Mouse (Mus musculus) neural tube, embryonic 11.5 days (tissue): ENCODE results near the gene Cenpu. TPM values are rescaled to one million over a fixed set of nuclear protein-coding genes. Genes with fewer than 3 reads are reported as not detected.
A peak's percentile ranks its signal among the peaks of the same experiment; 100 is the strongest.

Experiments used
- ATAC-seq: fragments of 200-750 bp; cut with Nextera tagmentation; 2 replicates; pipeline ENCODE4 v1.8.0; 2017; ENCODE audit warnings: moderate number of reproducible peaks, mild to moderate bottlenecking, moderate TSS enrichment, moderate library complexity; ENCODE audit not compliant: insufficient read depth, low FRiP score, low TSS enrichment
- DNase-seq: peaks from one replicate; pipeline ENCODE4 v3.0.0-alpha.2; 2015; ENCODE audit warnings: low spot score
- H3K27ac ChIP-seq: fragments of 300-500 bp; sonication (generic); 2 replicates; pipeline ENCODE4 v1.5.1; 2014; ENCODE audit warnings: low read depth, mild to moderate bottlenecking, low read length
- H3K27me3 ChIP-seq: fragments of 300-500 bp; sonication (generic); 2 replicates; pipeline ENCODE4 v1.6.1; 2014; ENCODE audit warnings: mild to moderate bottlenecking, low read length, mixed read lengths; ENCODE audit not compliant: control insufficient read depth, insufficient read depth
- H3K36me3 ChIP-seq: fragments of 300-500 bp; sonication (generic); 2 replicates; pipeline ENCODE4 v1.6.1; 2014; ENCODE audit warnings: mild to moderate bottlenecking, low read length, moderate library complexity, mixed read lengths; ENCODE audit not compliant: control insufficient read depth, insufficient read depth
- H3K4me1 ChIP-seq: fragments of 300-500 bp; sonication (generic); 2 replicates; pipeline ENCODE4 v1.6.1; 2014; ENCODE audit warnings: low read length, mixed read lengths; ENCODE audit not compliant: control insufficient read depth, insufficient read depth
- H3K4me2 ChIP-seq: fragments of 300-500 bp; sonication (generic); 2 replicates; pipeline ENCODE4 v1.6.1; 2014; ENCODE audit warnings: low read depth, mild to moderate bottlenecking, moderate library complexity
- H3K4me3 ChIP-seq: fragments of 300-500 bp; sonication (generic); 2 replicates; pipeline ENCODE4 v1.5.1; 2014; ENCODE audit warnings: low read depth, low read length
- H3K9ac ChIP-seq: fragments of 300-500 bp; sonication (generic); 2 replicates; pipeline ENCODE4 v1.6.1; 2014; ENCODE audit warnings: mild to moderate bottlenecking, low read length
- H3K9me3 ChIP-seq: fragments of 300-500 bp; sonication (generic); 2 replicates; pipeline ENCODE4 v1.6.1; 2016; ENCODE audit warnings: low read length; ENCODE audit not compliant: control insufficient read depth
- WGBS: fragments of 180-500 bp; shearing (Covaris S2); extraction: QIAGEN DNeasy Blood & Tissue Kit; methylation state at CpG from one replicate; pipeline ENCODE4 v1.1.7; 2014; 5-methylcytosine and 5-hydroxymethylcytosine counted together
- polyA plus RNA-seq: library from polyadenylated mRNA; unstranded; fragments of >200 nt; fragmentation: Nextera tagmentation; extraction: Ambion mirVana; gene quantifications from 2 replicates; pipeline ENCODE4 v1.2.1, GENCODE M21; 2014

The Cenpu gene
- 27.1 and 30.0 TPM in 2 replicates for polyA plus RNA-seq

DNA sequence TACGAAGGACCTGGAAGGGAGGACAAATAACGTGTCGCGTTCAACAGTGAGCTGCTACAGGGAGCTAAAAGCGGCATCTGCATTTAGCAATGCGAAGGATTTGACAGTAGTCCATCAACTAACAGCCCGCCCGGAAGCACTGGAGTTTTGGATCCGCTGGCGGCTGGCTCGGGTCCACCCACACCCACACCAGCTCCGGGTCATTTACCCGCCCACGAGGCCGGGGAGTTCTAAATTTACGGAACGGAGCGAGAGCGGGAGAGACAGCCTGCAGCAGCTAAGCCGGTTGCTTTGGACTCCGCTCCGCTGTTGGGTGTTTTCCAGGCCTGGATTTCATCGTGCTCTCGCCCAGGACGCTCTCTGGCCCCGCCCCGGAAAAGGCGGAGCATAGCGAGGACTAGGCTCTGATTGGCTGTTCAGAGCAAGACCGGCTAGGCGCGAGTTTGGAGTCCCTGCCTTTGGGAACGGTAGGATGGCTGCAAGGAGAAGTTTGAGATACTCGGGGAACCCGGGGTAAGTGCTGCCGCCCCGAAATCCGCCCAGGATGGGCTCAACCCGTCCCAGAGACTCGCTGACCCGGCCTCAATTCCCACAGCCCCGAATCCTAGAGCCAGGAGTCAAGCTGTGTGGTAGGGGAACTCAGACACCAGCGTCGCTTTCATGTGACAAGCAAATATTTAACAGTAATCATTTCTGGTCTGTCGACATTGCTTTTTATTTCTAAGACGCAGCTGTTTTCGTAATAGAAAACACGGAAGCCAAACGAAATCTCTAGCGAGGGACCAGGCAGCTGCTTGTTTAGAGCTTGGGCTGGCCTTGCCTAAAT is at the start of gene Cenpu:
TSS of gene Cenpu (plus strand) at position 414 of the 826 bp plus-strand sequence.
- Histone ChIP-seq H3K9me3 (no peaks in the 10 kb centered on the region), H3K4me3 (peak within 1 kb of the TSS; percentile 67), H3K9ac (peak within 1 kb of the TSS; percentile 65), H3K36me3 (no peaks in the 10 kb centered on the region), H3K4me1 (peaks cover 8% of the 10 kb centered on the region), H3K27me3 (no peaks in the 10 kb centered on the region), H3K4me2 (peak within 1 kb of the TSS; percentile 56), H3K27ac (no peak within 1 kb of the TSS)
- peak; percentile 100 for DNase-seq
- ATAC-seq: peak; percentile 97
- WGBS: under 1% methylated on average over 50 of the region's 50 CpGs

DNA sequence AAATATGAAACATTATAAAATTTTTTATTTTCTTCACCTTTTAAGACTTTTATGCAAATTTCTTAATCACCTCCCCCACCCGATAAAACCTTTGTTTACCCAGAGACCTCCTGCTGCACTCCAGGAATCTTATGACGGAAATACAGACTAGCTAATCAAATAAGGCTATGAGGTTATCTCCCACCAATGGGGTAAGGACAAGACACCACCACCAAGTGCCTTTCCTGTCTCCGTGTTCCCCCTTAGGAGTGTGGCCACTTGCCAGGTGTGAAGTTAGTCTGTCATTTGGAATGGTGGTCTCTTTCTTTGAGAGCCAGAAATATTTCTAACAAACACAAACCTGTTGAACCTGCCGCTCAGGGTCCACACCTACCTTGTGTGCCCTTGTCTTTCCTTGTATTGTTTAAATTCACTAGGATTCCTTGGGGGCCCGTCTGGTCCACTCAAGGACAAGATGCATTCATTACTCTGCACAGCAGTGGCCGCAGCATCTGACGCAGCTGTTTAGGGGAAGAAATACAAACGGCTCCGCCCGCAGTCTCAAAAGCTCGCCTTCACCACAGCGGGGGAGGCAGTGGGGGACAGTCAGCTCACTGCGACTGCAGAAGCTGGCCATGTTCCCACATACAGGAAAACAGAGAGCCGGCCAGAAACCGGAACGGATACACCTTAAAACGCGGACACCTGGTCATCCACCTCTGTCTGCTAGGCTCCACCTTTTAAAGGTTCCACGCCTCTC is 49.3 kb upstream of the Cenpu start:
- DNase-seq (no peak), ATAC-seq (no peak)
- Histone ChIP-seq H3K4me2 (peak overlapping the region; percentile 15; the same call in 1 of the 2 replicates), H3K36me3 (no peaks in the 10 kb centered on the region), H3K27me3 (no peaks in the 10 kb centered on the region), H3K4me1 (no peaks in the 10 kb centered on the region), H3K27ac (no peak overlapping the region), H3K9me3 (no peaks in the 10 kb centered on the region), H3K4me3 (no peak overlapping the region), H3K9ac (no peak overlapping the region)
- 23% methylated on average over 19 of the region's 19 CpGs for WGBS

DNA sequence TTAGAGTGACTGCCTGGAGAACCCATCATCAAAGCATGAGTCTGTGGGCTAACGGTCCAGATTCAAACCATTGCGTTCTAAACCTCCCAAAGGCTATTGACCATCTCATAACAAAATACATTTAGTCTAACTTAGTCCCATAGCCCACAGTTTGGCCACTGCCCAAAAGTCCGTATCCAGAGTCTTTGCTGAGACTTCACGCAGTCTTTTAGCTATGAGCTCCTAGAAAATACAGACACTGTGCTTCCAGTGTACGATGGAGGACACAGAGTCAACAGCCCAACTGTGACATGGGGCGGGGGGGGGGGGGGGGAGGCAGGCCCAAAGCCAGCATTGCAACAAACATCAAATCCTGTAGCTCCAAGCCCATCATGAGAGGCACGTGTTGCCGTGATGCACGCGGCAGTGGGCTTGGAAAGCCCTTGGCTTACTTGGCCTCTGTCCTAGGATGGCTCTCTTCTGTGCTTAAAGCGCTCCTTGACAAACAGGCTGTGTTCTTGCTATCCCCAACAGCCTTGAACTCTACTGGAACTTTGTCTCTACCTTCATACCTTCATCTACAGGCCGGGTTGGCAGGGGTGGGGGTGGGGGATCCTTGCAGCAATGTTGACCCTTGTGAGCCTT is 48.6 kb upstream of the Cenpu start:
- H3K27me3 ChIP-seq: no peaks in the 10 kb centered on the region
- no peak overlapping the region for H3K4me2 ChIP-seq
- ATAC-seq: no peak
- no peak for DNase-seq
- H3K9ac ChIP-seq: no peak overlapping the region
- no peaks in the 10 kb centered on the region for H3K9me3 ChIP-seq
- no peaks in the 10 kb centered on the region for H3K36me3 ChIP-seq
- H3K27ac ChIP-seq: no peak overlapping the region
- H3K4me3 ChIP-seq: no peak overlapping the region
- no peaks in the 10 kb centered on the region for H3K4me1 ChIP-seq
- WGBS: 81% methylated on average over 12 of the region's 12 CpGs

DNA sequence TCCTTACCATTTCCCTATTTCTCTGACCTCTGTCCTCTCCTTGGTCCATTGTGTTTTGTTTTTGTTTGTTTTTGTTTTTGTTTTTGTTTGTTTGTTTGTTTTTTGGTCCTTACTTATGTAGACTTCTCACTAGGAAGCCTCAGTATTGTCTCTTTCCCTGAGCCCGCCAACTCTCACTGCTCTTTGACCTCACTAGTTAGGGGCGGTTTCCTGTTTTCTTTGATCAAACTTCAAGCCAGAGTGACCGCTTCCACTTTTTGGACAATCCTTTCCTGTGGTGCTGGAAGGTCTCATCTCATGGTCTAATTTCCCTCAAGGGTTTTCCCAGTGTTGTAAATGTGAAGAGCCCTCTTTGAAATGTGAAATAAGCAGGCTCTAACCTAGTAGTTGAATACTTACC is 47.6 kb upstream of the Cenpu start:
- Histone ChIP-seq H3K4me3 (no peak overlapping the region), H3K9me3 (no peaks in the 10 kb centered on the region), H3K4me2 (no peak overlapping the region), H3K36me3 (no peaks in the 10 kb centered on the region), H3K4me1 (no peaks in the 10 kb centered on the region), H3K27me3 (no peaks in the 10 kb centered on the region), H3K27ac (no peak overlapping the region), H3K9ac (no peak overlapping the region)
- DNase-seq: no peak
- WGBS: 64% methylated on average over 3 of the region's 3 CpGs
- ATAC-seq: no peak

DNA sequence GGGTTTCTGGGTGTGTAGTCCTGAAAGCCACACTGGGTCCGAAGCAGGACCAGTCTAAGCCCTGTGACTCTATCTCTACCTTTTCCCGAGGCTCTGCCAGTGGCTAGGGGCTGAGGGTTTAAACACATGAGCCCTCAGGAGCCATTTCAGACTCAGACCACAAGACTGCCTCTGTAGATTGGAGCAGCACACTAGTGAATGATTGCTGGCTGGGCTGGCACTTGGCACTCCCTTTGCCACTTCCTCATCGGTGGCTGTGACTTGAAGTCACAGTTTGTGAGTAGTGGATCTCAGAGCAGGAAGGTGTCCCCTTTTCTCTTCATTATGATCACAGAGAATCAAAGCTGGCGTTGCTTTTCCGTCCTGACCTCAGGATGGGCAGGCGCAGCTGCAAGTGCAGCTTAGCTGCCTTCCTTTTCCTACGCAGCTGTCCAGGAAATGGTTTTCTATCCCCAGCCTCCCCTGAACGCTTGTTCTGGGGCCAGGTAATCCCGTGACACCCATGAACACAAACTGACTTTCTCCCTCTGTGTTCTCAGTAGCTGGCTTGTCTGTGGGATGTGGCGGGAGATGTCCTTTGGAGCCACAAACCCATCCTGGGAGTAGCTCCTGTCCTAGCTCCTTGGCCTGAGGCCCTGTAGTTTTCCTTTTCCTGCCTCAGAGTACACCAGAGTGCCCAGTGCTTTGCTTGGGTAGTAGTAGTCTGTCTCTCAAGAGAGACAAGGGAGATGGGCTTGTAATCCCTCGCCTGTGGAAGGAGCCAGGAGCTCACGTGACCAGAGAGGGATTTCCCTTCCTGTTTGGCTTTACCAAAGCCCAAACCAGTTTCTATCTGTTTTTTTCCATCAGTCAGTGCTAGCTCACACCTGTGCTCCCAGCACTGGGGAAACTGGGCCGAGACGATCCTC is 43.1 kb upstream of the Cenpu start:
- Histone ChIP-seq H3K4me1 (no peaks in the 10 kb centered on the region), H3K9ac (no peak overlapping the region), H3K36me3 (no peaks in the 10 kb centered on the region), H3K27ac (no peak overlapping the region), H3K4me3 (no peak overlapping the region), H3K27me3 (no peaks in the 10 kb centered on the region), H3K9me3 (no peaks in the 10 kb centered on the region), H3K4me2 (no peak overlapping the region)
- WGBS: 87% methylated on average over 14 of the region's 14 CpGs
- DNase-seq (no peak), ATAC-seq (no peak)

DNA sequence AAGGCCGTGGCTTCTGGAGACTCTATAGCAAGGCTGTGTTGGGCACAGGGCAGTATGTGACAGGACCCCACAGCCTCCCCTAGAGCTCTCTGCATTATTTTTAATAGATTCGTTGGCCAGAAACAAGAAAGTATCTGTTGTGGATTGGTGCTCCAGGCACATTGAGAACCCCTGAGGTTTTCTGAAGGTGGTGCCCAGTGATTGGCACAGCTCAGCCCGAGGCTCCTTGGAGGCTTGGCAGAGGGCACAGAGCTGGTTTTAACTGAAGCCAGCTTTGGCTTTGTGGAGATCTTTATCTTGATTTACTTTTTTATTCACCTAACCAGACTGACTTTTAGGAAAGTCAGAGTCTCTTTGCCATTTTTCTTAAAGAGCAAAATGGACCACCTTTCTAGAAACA is 42.4 kb upstream of the Cenpu start:
- DNase-seq: no peak
- no peak for ATAC-seq
- H3K36me3 ChIP-seq: no peaks in the 10 kb centered on the region
- 82% methylated on average over 3 of the region's 3 CpGs for WGBS
- no peak overlapping the region for H3K4me3 ChIP-seq
- H3K9ac ChIP-seq: no peak overlapping the region
- no peak overlapping the region for H3K4me2 ChIP-seq
- H3K9me3 ChIP-seq: no peaks in the 10 kb centered on the region
- H3K27me3 ChIP-seq: no peaks in the 10 kb centered on the region
- no peak overlapping the region for H3K27ac ChIP-seq
- no peaks in the 10 kb centered on the region for H3K4me1 ChIP-seq

DNA sequence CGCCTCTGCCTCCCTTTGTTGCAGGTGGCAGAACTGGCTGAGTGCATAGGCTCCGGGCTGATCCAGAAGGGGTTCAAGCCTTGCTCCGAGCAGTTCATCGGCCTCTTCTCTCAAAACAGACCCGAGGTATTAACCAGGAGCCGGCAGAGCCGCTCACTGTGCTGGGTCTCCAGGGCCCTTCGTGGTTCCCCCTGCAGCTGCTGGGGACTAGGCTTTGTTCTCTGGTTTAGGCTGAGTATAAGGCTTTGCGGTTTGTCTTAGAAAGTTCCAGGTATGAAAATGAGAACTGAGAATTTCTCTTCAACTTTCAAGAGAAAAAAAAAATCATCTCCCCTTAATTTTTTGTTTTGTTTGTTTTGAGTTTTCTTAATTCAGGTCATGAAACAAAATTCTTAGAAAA is 40.5 kb upstream of the Cenpu start:
- no peak overlapping the region for H3K9ac ChIP-seq
- H3K4me3 ChIP-seq: no peak overlapping the region
- H3K27me3 ChIP-seq: no peaks in the 10 kb centered on the region
- H3K27ac ChIP-seq: no peak overlapping the region
- no peaks in the 10 kb centered on the region for H3K4me1 ChIP-seq
- DNase-seq (no peak), ATAC-seq (no peak)
- no peaks in the 10 kb centered on the region for H3K9me3 ChIP-seq
- H3K36me3 ChIP-seq: no peaks in the 10 kb centered on the region
- WGBS: 84% methylated on average over 9 of the region's 9 CpGs
- no peak overlapping the region for H3K4me2 ChIP-seq

DNA sequence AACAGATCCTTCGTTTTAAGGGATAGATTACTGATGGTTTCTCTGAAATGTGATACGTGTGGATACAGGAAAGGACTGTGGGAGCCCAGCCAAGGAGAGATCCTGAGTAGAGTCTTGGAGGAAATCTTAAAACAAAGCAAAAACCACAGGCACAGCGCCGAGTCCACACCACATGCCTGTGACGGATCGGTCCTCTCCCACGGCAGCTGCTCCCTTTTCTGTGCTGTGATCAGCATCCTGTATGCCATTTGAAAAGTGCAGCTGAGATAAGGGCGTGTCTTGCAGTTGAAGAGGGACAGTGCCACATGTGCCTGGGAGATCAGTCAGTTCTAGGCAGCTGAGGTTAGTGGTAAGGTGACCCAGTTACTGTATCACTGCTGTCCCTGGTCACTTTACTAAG is 39.3 kb upstream of the Cenpu start:
- DNase-seq (no peak), ATAC-seq (no peak)
- 77% methylated on average over 8 of the region's 8 CpGs for WGBS

More for the DNA sequence above, 39.3 kb upstream of the Cenpu start:
- Histone ChIP-seq H3K36me3 (no peaks in the 10 kb centered on the region), H3K27me3 (no peaks in the 10 kb centered on the region), H3K4me2 (no peak overlapping the region), H3K9me3 (no peaks in the 10 kb centered on the region), H3K27ac (no peak overlapping the region), H3K4me1 (no peaks in the 10 kb centered on the region), H3K9ac (no peak overlapping the region), H3K4me3 (no peak overlapping the region)
